Mouse (Mus musculus) macrophage (primary cell): Measurements from ENCODE around the gene Arpc5l. TPM values are rescaled to one million over a fixed set of nuclear protein-coding genes. Genes with fewer than 3 reads are reported as not detected.

Experiments used
- polyA plus RNA-seq: library from polyadenylated mRNA; stranded (reverse); fragments of 250-400 nt; gene quantifications from 3 replicates; pipeline ENCODE4 v1.2.4, GENCODE M21; 2018; ENCODE audit warnings: inconsistent platforms

Arpc5l gene
- polyA plus RNA-seq, 1 experiment from 2014 or later = 53.8 TPM

Other genes with a start within 250 kb of the Arpc5l start
- gene Nr6a1, start 77.7 kb upstream of the Arpc5l start, polyA plus RNA-seq = 1.0 to 1.4 TPM (median 1.3 TPM) in 3 replicates
- 0.04 TPM in 1 of 3 replicates, not detected in the others for gene Olfml2a, start 73.4 kb upstream of the Arpc5l start, polyA plus RNA-seq
- gene Wdr38, start 7.9 kb upstream of the Arpc5l start, polyA plus RNA-seq = 0.09 to 1.3 TPM (median 0.66 TPM) in 3 replicates
- gene Rpl35, start 276 bp downstream of the Arpc5l start, polyA plus RNA-seq = 501 to 933 TPM (median 626 TPM) in 3 replicates
- gene Golga1, start 60.2 kb downstream of the Arpc5l start, polyA plus RNA-seq = 11.7 to 16.1 TPM (median 12.3 TPM) in 3 replicates
- gene Scai, start 185.4 kb downstream of the Arpc5l start, polyA plus RNA-seq = 1.6 to 2.6 TPM (median 2.2 TPM) in 3 replicates
- gene Ppp6c, start 221.1 kb downstream of the Arpc5l start, polyA plus RNA-seq = 43.7 to 52.2 TPM (median 50.0 TPM) in 3 replicates